Mouse (Mus musculus) spleen, postnatal 4 days (tissue): ENCODE measurements around the gene Nrxn1.

Source experiments
- DNase-seq, 2 experiments: peaks; one replicate each; pipeline ENCODE4 v3.0.0; 2022; ENCODE audit warnings: low spot score in 2 of 2

Nrxn1 gene

GRCm38 (mm10) chr17:90435836-90436235 is 657.0 kb downstream of the Nrxn1 start:
- DNase-seq: no peak

DNA sequence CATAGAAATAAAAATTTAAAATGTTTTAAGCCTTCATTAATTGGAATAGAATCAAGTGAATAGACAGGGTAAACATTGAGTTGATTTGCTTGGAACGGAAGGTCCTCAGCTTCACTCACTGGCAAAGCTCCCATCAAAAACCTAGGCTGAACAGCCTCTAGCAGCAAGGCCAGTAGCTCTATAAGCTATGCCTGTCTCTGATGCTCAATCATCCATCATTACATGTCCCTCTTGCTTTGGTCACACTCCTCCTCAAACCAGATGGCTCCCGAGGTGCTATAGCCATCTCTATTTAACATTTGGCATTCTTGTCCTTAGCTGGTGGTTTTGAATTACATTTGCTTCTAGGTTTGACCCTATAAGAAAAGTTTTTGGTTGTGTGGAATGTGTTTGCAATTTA is 657.5 kb downstream of the Nrxn1 start:
- DNase-seq: no peak

- no peak for DNase-seq
Measured at GRCm38 (mm10) chr17:90430211-90430610, 662.7 kb downstream of the Nrxn1 start.

DNA sequence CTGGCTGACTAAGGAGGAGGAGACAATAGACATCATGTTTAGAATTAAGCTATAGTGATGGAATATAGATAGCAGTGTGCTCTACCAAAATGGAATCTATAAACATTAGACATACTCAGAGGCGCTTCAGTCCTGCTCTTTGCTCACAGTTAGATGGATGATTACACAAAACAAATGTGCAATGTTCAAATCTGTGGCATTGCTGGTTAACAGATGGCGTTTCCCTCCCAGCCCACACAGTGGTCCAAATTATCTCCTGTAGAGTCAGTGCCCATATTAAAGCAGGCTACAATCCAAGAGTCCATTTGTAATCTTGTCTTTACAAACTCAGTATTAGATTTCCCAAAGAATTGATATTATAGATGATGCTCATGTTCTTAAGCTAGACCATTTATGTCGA is 666.9 kb downstream of the Nrxn1 start:
- DNase-seq: no peak

DNA sequence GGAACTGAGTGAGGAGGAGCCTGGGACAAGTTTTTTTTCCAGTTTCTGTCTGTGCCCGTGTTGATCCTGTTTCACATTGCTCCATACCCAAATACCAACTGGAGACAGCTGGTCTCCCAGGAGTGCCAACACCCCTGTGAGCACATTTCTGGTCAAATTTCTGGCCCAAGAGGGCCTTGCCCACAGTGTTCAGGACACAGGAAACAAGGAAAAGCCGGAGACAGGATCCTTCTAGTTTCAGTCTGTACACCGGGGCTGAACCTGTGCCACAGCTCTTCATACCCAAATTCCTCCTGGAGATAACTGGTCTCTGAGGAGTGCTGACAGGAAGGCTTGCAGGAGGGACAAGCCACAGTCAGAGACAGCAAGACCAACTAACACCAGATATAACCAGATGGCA is 670.3 kb downstream of the Nrxn1 start:
- no peak for DNase-seq

- no peak for DNase-seq
Measured at GRCm38 (mm10) chr17:90420757-90421156, 672.1 kb downstream of the Nrxn1 start.

DNA sequence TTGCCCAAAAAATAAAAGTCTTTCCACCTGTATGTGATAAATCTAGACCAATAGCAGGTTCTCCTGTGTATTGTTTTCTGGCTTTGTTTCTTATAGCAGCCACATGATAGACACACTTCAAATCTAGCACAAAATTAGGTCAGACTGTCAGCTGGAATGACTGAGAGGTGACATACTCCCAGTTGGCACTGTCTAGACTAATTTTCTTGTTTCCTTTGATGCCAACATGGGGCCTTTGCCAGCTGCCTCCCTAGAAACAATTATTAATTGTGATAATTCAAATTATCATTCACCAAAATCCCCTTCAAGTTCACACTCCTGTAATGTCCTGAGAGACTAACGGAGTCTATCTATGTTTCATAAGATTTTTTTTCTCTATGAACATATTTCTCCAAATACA is 673.3 kb downstream of the Nrxn1 start:
- DNase-seq: no peak

DNA sequence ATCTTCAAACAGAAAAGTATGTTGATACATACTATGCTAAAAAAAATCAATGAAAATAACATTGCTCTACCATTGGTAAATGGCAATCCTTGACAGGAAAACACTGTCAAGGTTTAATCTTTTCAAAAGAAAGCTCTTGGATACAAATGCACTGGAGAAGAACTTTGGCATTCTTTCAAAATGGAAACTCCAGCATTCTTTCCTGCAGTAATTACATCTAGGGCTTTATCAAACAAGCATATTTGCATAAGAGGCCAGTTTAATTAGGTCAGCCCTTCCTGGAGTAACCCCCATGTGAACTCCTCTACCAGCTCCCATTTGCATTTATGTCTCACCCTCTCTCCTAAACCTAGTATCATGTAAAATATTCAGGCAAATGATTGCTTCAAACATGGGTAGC is 696.5 kb downstream of the Nrxn1 start:
- no peak for DNase-seq

DNA sequence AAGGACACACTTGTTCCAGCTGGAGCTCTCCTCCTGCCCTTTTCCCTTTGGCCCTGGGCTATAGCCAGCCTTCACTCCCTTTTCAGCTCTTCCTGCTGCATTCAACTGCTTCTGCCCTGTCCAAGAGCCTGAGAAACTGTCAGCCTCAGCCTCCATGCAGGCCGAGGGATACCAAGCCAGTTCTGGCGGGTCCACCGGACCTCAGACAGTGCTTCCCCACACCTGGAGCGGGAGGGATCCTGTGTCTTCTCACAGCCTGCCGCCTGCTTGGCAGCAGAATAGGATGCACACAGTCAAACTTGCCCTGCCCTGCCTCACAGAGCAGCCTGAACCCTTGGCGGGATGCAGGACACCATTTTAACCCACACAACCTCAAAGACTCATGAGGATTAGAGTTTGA is 698.3 kb downstream of the Nrxn1 start:
- DNase-seq: no peak

- DNase-seq: no peak
Measured at GRCm38 (mm10) chr17:90392751-90393150, 700.1 kb downstream of the Nrxn1 start.

DNA sequence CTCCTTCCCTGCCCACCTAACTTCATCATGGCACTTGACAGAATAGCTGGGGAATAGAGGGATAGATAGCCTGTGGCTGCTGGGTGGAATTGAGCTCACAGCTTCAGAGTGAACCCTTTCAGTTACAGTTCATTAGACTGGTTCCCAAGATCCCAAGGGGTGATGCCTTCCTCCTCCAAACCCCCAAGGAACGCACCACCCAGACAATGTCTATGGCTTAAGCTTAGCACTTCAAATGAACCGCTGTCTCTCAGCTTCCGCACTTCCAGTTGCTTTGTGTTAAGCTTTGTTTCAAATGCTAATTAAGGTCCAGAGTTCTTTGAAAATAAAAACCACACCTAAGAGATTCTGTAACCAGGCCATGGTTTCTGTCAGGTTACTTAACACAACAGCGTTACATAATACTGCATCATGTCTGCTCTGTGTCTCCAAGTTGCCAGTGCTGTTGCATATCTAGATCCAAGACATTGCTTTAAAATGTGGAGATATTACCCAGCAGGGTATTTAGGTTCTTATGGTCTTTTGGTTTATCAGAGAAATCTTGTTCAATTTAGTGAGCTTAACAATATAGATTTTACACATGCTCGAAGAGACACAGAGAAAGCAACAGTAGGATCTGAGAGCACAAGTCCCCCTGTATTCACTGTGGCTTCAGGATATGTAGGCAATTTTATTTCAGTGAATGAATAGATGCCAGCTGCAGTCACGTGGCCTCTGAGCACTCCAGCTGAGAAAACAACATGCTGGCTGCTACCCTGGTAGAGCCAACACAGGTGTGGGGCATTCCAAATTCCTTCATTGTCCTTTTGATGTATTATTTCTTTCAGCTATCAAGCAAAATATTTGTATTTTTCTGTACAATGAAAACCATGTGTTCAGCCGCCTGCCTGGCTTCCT is 702.3 kb downstream of the Nrxn1 start:
- no peak for DNase-seq

DNA sequence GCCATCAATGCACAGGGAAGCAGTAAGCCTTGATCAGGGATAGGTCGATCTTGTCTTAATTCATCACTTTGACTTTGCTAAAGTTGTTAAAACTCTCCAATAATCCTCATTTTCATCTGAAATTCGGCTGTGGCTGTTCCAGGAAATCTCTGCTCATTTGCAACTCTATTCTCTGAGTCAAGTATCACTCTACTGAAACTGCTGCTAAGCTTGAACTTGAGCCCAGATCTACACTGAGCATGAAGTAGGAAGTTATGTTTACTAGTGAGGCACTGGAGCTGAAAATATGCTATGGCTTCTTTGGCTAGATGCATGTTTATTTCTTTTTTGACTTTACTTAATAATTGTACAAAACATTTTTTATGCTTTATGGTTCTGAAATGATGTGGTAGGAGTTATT is 708.0 kb downstream of the Nrxn1 start:
- DNase-seq: no peak

GRCm38 (mm10) chr17:90382496-90383443 is 710.1 kb downstream of the Nrxn1 start:
- no peak for DNase-seq

- DNase-seq: no peak
Measured at GRCm38 (mm10) chr17:90376533-90376932, 716.3 kb downstream of the Nrxn1 start.

DNA sequence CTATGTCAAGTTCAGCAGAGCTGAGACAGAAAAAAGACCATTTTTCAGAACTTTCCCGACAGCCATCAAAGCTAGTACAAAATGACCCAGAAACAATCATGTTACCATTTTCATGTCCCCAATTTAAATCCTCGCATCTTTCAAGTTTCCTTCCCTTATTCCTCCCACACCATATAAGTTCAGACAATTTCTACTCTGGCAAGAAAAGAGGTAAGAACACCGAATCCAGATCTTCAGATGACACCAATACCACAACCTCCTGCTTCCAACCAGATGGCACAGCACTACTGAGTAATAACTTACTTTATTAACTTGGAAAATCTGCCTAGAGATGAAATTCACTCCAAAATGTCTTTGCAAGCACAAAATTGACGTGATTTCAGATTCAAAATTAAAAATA is 730.7 kb downstream of the Nrxn1 start:
- DNase-seq: no peak

DNA sequence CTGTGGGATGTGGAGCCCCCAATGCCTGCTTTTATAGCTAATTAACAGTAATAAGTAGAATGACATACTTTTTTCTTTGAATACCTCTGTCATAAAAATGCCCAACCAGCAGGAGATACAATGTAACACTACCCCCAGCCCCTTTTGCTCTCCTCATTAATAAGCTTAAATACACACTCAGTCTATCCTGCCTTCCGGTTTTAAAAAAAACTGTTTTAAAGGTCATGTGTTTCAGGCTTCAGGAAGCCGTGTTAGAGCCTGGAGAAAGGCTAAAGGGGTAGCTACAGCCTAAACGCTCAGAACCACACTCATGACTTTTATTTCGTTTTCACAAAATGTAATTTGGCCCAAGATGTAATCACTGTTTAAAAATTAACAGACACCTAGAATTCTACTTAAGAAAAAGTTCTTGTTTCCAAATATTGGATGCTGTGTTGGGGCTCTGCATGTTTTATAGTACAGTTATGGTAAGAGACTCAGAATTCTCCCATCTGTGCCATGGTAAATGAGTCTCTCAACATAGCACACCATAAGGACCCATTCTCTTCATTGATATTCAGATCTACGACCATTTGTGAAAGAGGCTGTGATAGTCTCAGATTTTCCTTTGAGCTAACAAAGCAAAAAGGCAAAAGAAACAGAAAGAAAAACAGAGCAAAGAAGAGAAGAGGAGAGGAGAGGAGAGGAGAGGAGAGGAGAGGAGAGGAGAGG is 743.3 kb downstream of the Nrxn1 start:
- DNase-seq: no peak

DNA sequence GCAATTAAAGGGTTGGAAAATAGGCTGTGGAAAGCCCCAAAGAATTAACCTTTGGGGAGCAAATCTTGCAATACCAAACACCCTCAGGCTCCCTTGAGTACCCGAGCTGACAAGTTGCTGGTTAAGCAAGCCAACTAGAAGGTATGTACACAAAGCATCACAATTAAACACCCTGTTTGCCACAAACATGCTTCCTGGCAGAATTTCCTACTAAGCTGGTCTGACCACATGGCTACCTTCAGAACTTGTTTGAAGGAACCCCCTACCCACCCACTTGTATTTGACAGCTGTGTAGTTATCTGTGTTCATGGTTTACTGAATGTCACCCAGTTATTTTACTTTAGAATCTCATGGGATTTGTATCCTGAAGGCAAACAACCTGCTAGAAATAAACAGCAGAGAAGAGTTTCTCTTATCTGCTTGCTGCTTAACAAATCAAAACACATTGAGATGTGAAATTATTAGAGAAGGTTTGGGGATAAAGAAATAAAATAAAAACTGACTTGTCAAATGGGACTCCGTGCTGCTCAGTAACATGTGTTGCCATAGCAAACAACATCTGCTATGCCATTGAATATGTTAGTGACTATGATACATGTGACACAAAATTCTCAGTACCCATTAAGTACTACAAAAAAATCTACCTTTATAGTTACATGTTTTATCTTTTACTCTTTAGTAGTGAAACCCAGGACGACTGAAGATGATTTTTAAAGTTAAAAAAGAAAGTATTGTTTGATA is 746.0 kb downstream of the Nrxn1 start:
- DNase-seq: no peak

- DNase-seq: no peak
Measured at GRCm38 (mm10) chr17:90333445-90333844, 759.4 kb downstream of the Nrxn1 start.

DNA sequence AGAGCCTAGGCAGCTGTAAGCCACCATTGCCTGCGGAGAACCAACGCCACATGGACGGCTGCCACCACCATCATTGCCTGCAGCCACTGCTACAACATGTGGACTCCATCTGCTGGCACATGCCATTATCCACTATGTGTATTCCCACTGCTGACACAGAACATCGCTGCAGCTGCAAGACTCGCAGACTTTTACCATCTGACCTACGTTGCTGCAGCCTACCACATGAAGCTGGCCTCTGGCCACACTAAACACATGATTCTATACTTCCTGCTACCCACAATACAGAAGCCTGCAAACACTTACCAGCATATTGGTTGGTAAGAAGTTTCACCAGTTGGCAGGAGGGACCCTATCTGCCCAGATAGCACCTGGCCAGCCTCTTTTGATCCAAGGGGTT is 769.2 kb downstream of the Nrxn1 start:
- DNase-seq: no peak

GRCm38 (mm10) chr17:90272225-90272624 is 820.6 kb downstream of the Nrxn1 start:
- no peak for DNase-seq

- no peak for DNase-seq
Measured at GRCm38 (mm10) chr17:90271165-90271564, 821.7 kb downstream of the Nrxn1 start.
